Mouse (Mus musculus) intestine, embryonic 16.5 days (tissue): ENCODE results near the gene Gpd1l. TPM values are rescaled to one million over a fixed set of nuclear protein-coding genes. Genes with fewer than 3 reads are reported as not detected.
A peak's percentile ranks its signal among the peaks of the same experiment; 100 is the strongest.
"Not testable (repeated sequence)": the region's sequence is repeated elsewhere in the genome, so short reads cannot be mapped to it uniquely, and the experiment has no call there.

ENCODE experiments used
- ATAC-seq: fragments of 200-750 bp; cut with Nextera tagmentation; 2 replicates; pipeline ENCODE4 v1.8.0; 2017; ENCODE audit warnings: moderate TSS enrichment, moderate library complexity
- H3K27ac ChIP-seq: fragments of 300-500 bp; sonication (generic); 2 replicates; pipeline ENCODE4 v1.5.1; 2014; ENCODE audit warnings: mild to moderate bottlenecking, low read length
- H3K27me3 ChIP-seq: fragments of 300-500 bp; sonication (generic); replicated peaks from 2 replicates; pipeline ENCODE4 v1.6.1; 2014; ENCODE audit warnings: low read length, control low read depth, mixed read lengths; ENCODE audit not compliant: control insufficient read depth, insufficient read depth
- H3K36me3 ChIP-seq: fragments of 300-500 bp; sonication (generic); 2 replicates; pipeline ENCODE4 v1.6.1; 2014; ENCODE audit warnings: low read length, control low read depth; ENCODE audit not compliant: control insufficient read depth, insufficient read depth
- H3K4me1 ChIP-seq: fragments of 300-500 bp; sonication (generic); 2 replicates; pipeline ENCODE4 v1.6.1; 2014; ENCODE audit warnings: low read length, control low read depth, mixed read lengths; ENCODE audit not compliant: control insufficient read depth, insufficient read depth
- H3K4me2 ChIP-seq: fragments of 300-500 bp; sonication (generic); 2 replicates; pipeline ENCODE4 v1.6.1; 2014; ENCODE audit warnings: low read depth, low read length, control low read depth
- H3K4me3 ChIP-seq: fragments of 300-500 bp; sonication (generic); 2 replicates; pipeline ENCODE4 v1.5.1; 2014; ENCODE audit warnings: mild to moderate bottlenecking, low read length
- H3K9ac ChIP-seq: fragments of 300-500 bp; sonication (generic); 2 replicates; pipeline ENCODE4 v1.6.1; 2014; ENCODE audit warnings: low read depth, low read length
- H3K9me3 ChIP-seq: fragments of 300-500 bp; sonication (generic); 2 replicates; pipeline ENCODE4 v1.6.1; 2016; ENCODE audit warnings: low read length, control low read depth; ENCODE audit not compliant: control insufficient read depth
- WGBS: fragments of 180-500 bp; shearing (Covaris S2); extraction: QIAGEN DNeasy Blood & Tissue Kit; methylation state at CpG from one replicate; pipeline ENCODE4 v1.1.7; 2014; 5-methylcytosine and 5-hydroxymethylcytosine counted together
- polyA plus RNA-seq: library from polyadenylated mRNA; unstranded; fragments of >200 nt; fragmentation: Nextera tagmentation; extraction: Ambion mirVana; gene quantifications from 2 replicates; pipeline ENCODE4 v1.2.1, GENCODE M21; 2015

The Gpd1l gene
- 25.4 and 27.4 TPM in 2 replicates for polyA plus RNA-seq

- H3K9me3 ChIP-seq, result no peaks in the 10 kb centered on the region
- H3K9ac ChIP-seq, result peak within 1 kb of the TSS; percentile 83
- peak within 1 kb of the TSS; percentile 96 for H3K4me2 ChIP-seq
- peak within 1 kb of the TSS; percentile 89 for H3K27ac ChIP-seq
- peaks cover 7% of the 10 kb centered on the region; the same call in 1 of the 2 replicates for H3K4me1 ChIP-seq
- 0% methylated on average over 30 of the region's 30 CpGs for WGBS
- peak; percentile 99 for ATAC-seq
- no peaks in the 10 kb centered on the region for H3K27me3 ChIP-seq
- peak within 1 kb of the TSS; percentile 84 for H3K4me3 ChIP-seq
- H3K36me3 ChIP-seq, result no peaks in the 10 kb centered on the region
Measured at GRCm38 (mm10) chr9:114933723-114934171, at the start of gene Gpd1l. Gene Gpd1l (minus strand): TSS chr9:114933987.

GRCm38 (mm10) chr9:114982689-114983360 is 49.0 kb upstream of the Gpd1l start, which contains the start of gene Rps27rt:
Gene Rps27rt (minus strand): TSS chr9:114982739.
- Histone ChIP-seq H3K4me1 (peaks cover 15% of the 10 kb centered on the region), H3K4me2 (no peak within 1 kb of the TSS), H3K27ac (no peak within 1 kb of the TSS), H3K36me3 (no peaks in the 10 kb centered on the region), H3K9ac (no peak within 1 kb of the TSS), H3K27me3 (no peaks in the 10 kb centered on the region), H3K4me3 (no peak within 1 kb of the TSS), H3K9me3 (0 out of 2 replicates have a peak, but pooled peaks cover 3% of the 10 kb centered on the region)
- 95% methylated on average over 16 of the region's 16 CpGs for WGBS
- no peak for ATAC-seq

DNA sequence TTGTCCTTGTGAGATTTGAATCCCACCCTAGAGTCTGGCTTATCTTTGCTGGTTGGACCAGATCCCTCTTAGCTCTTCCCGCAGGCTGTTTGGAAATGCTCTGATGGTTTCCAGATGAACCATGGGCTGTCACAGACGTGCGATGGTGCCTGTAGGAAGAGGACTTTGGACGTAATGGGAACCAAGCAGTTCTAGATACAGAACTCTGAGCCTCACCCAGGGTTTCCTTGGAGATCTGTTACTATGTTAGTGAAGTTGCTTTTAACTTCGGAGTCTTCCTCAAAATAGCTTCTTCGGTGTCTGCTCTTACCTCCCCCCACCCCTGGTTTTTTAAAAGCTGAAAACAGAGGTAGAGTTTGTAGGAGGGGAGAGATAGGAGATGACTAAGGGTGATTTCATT is 46.2 kb upstream of the Gpd1l start:
- Histone ChIP-seq H3K27ac (no peak overlapping the region), H3K9me3 (0 out of 2 replicates have a peak, but pooled peaks cover 3% of the 10 kb centered on the region), H3K4me2 (peak overlapping the region; percentile 96; the same call in 1 of the 2 replicates), H3K4me3 (peak overlapping the region; percentile 85), H3K4me1 (peaks cover 19% of the 10 kb centered on the region), H3K27me3 (no peaks in the 10 kb centered on the region), H3K36me3 (no peaks in the 10 kb centered on the region), H3K9ac (no peak overlapping the region)
- 44% methylated on average over 6 of the region's 6 CpGs for WGBS
- ATAC-seq, result no peak

- Histone ChIP-seq H3K27me3 (no peaks in the 10 kb centered on the region), H3K9me3 (no peaks in the 10 kb centered on the region), H3K9ac (peak within 1 kb of the TSS; percentile 85), H3K4me1 (peaks cover 19% of the 10 kb centered on the region), H3K27ac (peak within 1 kb of the TSS; percentile 86), H3K36me3 (no peaks in the 10 kb centered on the region), H3K4me2 (peak within 1 kb of the TSS; percentile 96), H3K4me3 (peak within 1 kb of the TSS; percentile 85)
- WGBS, result under 1% methylated on average over 65 of the region's 86 CpGs
- peak; percentile 88 for ATAC-seq
Measured at GRCm38 (mm10) chr9:114978281-114979111, 44.7 kb upstream of the Gpd1l start, which contains the start of gene Osbpl10. Gene Osbpl10 (plus strand): TSS chr9:114978569.

DNA sequence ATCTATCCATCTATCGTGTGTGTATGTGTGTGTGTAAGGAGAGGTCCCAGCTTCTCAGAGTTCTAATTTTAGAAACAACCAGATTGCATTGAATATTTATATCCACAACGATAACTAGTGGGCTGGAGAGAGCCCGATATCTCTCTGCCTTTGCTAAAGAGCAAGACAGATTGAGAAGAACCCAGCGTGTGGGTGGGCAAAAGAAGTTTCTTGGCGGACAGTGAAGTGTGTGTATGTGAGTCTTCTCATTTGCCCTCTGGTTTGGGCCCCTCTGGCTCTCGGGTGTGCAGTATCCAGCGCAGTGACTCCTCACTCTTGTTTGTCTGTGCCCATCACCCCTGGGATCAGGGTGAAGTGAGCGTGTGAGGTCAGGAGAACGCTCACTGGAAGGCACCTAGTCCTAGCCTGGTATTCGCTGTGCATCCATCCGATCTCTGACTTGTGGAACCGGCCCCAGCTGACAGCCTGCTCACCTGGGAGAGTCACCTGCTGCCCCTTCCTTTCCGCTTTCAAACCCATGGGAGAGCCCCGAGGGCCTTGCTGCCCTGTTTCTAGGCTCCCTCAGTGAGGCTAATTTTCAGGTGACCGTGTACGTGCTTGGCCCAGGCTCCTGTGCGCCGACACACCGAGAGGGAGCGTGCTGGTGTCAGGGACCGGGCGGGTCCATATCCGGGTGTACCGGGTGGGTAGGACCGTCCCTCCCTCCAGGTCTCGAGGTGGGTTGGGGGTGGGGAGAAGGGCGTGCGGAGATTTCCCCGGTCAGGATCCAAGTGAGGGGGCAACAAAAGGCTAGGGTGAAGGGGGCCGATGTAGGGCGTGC is 43.9 kb upstream of the Gpd1l start:
- H3K9ac ChIP-seq, result peak overlapping the region; percentile 85
- H3K4me1 ChIP-seq, result peaks cover 19% of the 10 kb centered on the region
- peak overlapping the region; percentile 85 for H3K4me3 ChIP-seq
- peak overlapping the region; percentile 86 for H3K27ac ChIP-seq
- H3K4me2 ChIP-seq, result peak overlapping the region; percentile 96
- ATAC-seq, result peak; percentile 70
- no peaks in the 10 kb centered on the region for H3K27me3 ChIP-seq
- WGBS, result 9% methylated on average over 31 of the region's 31 CpGs
- H3K36me3 ChIP-seq, result no peaks in the 10 kb centered on the region
- H3K9me3 ChIP-seq, result no peaks in the 10 kb centered on the region

DNA sequence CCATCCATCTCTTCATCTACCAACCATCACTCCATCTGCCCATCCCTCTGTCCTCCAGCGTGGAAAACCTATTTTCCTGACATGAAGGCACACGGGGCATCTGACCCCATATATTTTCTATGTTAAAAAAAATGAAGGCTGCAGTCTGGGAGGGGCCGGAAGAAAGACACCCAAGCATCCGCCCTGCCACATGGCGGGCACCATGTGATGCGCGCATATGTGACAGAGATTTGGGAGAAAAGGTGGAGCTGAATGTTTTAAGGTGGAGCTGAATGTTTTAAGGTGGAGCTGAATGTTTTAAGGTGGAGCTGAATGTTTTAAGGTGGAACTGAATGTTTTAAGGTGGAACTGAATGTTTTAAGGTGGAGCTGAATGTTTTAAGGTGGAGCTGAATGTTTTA is 32.5 kb upstream of the Gpd1l start:
- not testable (repeated sequence) for ATAC-seq, H3K4me1 ChIP-seq, H3K9ac ChIP-seq, H3K4me2 ChIP-seq, H3K9me3 ChIP-seq, H3K4me3 ChIP-seq, H3K36me3 ChIP-seq, H3K27me3 ChIP-seq, H3K27ac ChIP-seq
- 77% methylated on average over 7 of the region's 7 CpGs for WGBS

- WGBS, result 64% methylated on average over 3 of the region's 3 CpGs
- H3K27me3 ChIP-seq, result no peaks in the 10 kb centered on the region
- ATAC-seq, result no peak
- H3K4me3 ChIP-seq, result no peak overlapping the region
- H3K36me3 ChIP-seq, result no peaks in the 10 kb centered on the region
- H3K27ac ChIP-seq, result no peak overlapping the region
- no peaks in the 10 kb centered on the region for H3K9me3 ChIP-seq
- H3K4me2 ChIP-seq, result no peak overlapping the region
- H3K9ac ChIP-seq, result no peak overlapping the region
- no peaks in the 10 kb centered on the region for H3K4me1 ChIP-seq
Measured at GRCm38 (mm10) chr9:114964093-114964492, 30.3 kb upstream of the Gpd1l start.

- no peak overlapping the region for H3K4me2 ChIP-seq
- no peaks in the 10 kb centered on the region for H3K9me3 ChIP-seq
- no peaks in the 10 kb centered on the region for H3K4me1 ChIP-seq
- no peak overlapping the region for H3K27ac ChIP-seq
- no peak for ATAC-seq
- 68% methylated on average over 6 of the region's 6 CpGs for WGBS
- H3K9ac ChIP-seq, result no peak overlapping the region
- H3K27me3 ChIP-seq, result no peaks in the 10 kb centered on the region
- H3K36me3 ChIP-seq, result no peaks in the 10 kb centered on the region
- no peak overlapping the region for H3K4me3 ChIP-seq
Measured at GRCm38 (mm10) chr9:114960844-114961243, 27.1 kb upstream of the Gpd1l start.
